24 mouse cellular contexts compared by ENCODE assay signal in the genomic region with DNA sequence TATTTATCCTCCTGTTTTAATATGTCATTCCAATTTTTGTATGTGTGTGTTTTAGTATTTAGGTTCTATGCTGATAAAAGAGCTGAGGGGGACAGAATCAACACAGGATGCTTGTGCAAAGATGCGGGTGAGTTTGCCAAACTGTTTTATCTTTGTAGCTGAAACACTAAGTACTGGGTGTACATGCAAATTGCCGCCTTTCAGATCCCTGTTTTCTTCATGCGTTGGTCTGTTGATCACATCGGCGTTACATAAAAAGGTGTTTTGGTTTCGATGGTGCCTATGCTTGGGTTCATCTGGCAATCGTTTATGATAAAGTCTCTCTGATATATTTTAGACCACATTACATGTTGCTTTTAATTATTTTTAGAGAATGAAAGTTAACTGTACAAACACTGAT.
DNase-seq lines count a peak whose midpoint lies in the region; ATAC-seq and TF ChIP-seq lines count a peak whose summit lies in the region.
"Had no signal": no experiment of that assay in that cellular context is flagged by ENCODE, and none has a peak within 500 bp of the region (broad histone marks: within the 10 kb centered on the region; RNA-seq: fewer than 3 reads in every experiment).

No protein-coding gene starts in this region.

- H3K4me2 ChIP-seq in stomach, postnatal 0 days (replicated peaks; ENCODE audit: low read depth), result no peak overlapping the region
- H3K4me2 ChIP-seq: embryonic facial prominence, embryonic 12.5 days; embryonic facial prominence, embryonic 15.5 days; heart, embryonic 13.5 days; hindbrain, embryonic 12.5 days; hindbrain, embryonic 15.5 days had no signal

- no peak for DNase-seq in frontal cortex, postnatal 36 days (ENCODE audit: low spot score in 2 of 2)
- no peak for DNase-seq in left cerebral cortex, adult 2 months (ENCODE audit: extremely low spot score in 1 of 2, low spot score in 2 of 2)
- DNase-seq in left cerebral cortex, postnatal 14 days (ENCODE audit: low spot score in 2 of 2), result no peak
- no peak for DNase-seq in stomach, postnatal 0 days (ENCODE audit: low spot score)
- DNase-seq in ovary, postnatal 10 days (ENCODE audit: low spot score), result no peak
- DNase-seq: adrenal gland, adult 8-10 months; adrenal gland, postnatal 25 days; cerebellum, adult 18-20 months; cerebellum, adult 9-10 months; cerebellum, postnatal 14 days; gastrocnemius, postnatal 25 days; heart, adult 2 months; heart, postnatal 14 days had no signal

- peaks cover 15% of the 10 kb centered on the region for H3K4me1 ChIP-seq in cortical plate, adult 2 months (ENCODE audit: control insufficient read depth, insufficient read depth, low read length)
- no peaks in the 10 kb centered on the region for H3K4me1 ChIP-seq in stomach, postnatal 0 days (replicated peaks; ENCODE audit: control insufficient read depth, insufficient read depth)
- H3K4me1 ChIP-seq: embryonic facial prominence, embryonic 12.5 days; embryonic facial prominence, embryonic 15.5 days; heart, embryonic 10.5 days; heart, embryonic 13.5 days; hindbrain, embryonic 12.5 days; hindbrain, embryonic 15.5 days had no signal

- H3K27me3 ChIP-seq in stomach, postnatal 0 days (ENCODE audit: control insufficient read depth, insufficient read depth, low read length), result no peaks in the 10 kb centered on the region
- H3K27me3 ChIP-seq: embryonic facial prominence, embryonic 12.5 days; embryonic facial prominence, embryonic 15.5 days; heart, embryonic 13.5 days; hindbrain, embryonic 12.5 days; hindbrain, embryonic 15.5 days had no signal

- no peak for TF ChIP-seq CTCF in left cerebral cortex, adult 2 months (IDR thresholded peaks at IDR 0.05)
- no peak for TF ChIP-seq CTCF in cortical plate, adult 2 months (IDR thresholded peaks at IDR 0.05; ENCODE audit: extremely low read depth, insufficient read depth, low read length)
- no peak for TF ChIP-seq CTCF in stomach, postnatal 0 days (IDR thresholded peaks at IDR 0.05; ENCODE audit: low read depth)

- 84% methylated on average over 7 of the region's 7 CpGs for WGBS in stomach, postnatal 0 days

- H3K4me3 ChIP-seq in left cerebral cortex, adult 2 months, result no peak overlapping the region
- no peak overlapping the region for H3K4me3 ChIP-seq in cortical plate, adult 2 months (ENCODE audit: insufficient read depth, low read length)
- H3K4me3 ChIP-seq in stomach, postnatal 0 days (ENCODE audit: low read depth, low read length), result no peak overlapping the region
- H3K4me3 ChIP-seq: embryonic facial prominence, embryonic 12.5 days; embryonic facial prominence, embryonic 15.5 days; heart, adult 2 months; heart, embryonic 10.5 days; heart, embryonic 13.5 days; hindbrain, embryonic 12.5 days; hindbrain, embryonic 15.5 days had no signal

- H3K9me3 ChIP-seq in stomach, postnatal 0 days (ENCODE audit: control insufficient read depth, low read length), result no peaks in the 10 kb centered on the region
- H3K9me3 ChIP-seq: embryonic facial prominence, embryonic 12.5 days; embryonic facial prominence, embryonic 15.5 days; heart, embryonic 10.5 days; hindbrain, embryonic 12.5 days; hindbrain, embryonic 15.5 days had no signal

- TF ChIP-seq POLR2A in cortical plate, adult 2 months (IDR thresholded peaks at IDR 0.05; ENCODE audit: extremely low read depth, insufficient read depth, low read length), result no peak

- no peak overlapping the region for H3K9ac ChIP-seq in stomach, postnatal 0 days (ENCODE audit: low read length)
- H3K9ac ChIP-seq: embryonic facial prominence, embryonic 12.5 days; embryonic facial prominence, embryonic 15.5 days; heart, embryonic 13.5 days; hindbrain, embryonic 12.5 days; hindbrain, embryonic 15.5 days had no signal

- peak overlapping the region; percentile 68 for H3K27ac ChIP-seq in left cerebral cortex, adult 2 months
- H3K27ac ChIP-seq in cortical plate, adult 2 months (ENCODE audit: insufficient read depth, low read length), result peak overlapping the region; percentile 74; the same call in 1 of the 2 replicates
- no peak overlapping the region for H3K27ac ChIP-seq in stomach, postnatal 0 days (replicated peaks)
- H3K27ac ChIP-seq: embryonic facial prominence, embryonic 12.5 days; embryonic facial prominence, embryonic 15.5 days; heart, adult 2 months; heart, embryonic 10.5 days; heart, embryonic 13.5 days; hindbrain, embryonic 12.5 days; hindbrain, embryonic 15.5 days had no signal

- intact Hi-C loops in left cerebral cortex, adult 2 months (cut with DNase I), result no loop called here
- intact Hi-C loops in left cerebral cortex, postnatal 14 days (cut with DNase I), result no loop called here

- H3K36me3 ChIP-seq in stomach, postnatal 0 days (ENCODE audit: control insufficient read depth, insufficient read depth, low read length), result no peaks in the 10 kb centered on the region
- H3K36me3 ChIP-seq: embryonic facial prominence, embryonic 12.5 days; embryonic facial prominence, embryonic 15.5 days; heart, embryonic 10.5 days; heart, embryonic 13.5 days; hindbrain, embryonic 12.5 days had no signal

- no peak for TF ChIP-seq EP300 in stomach, postnatal 0 days (optimal IDR thresholded peaks at IDR 0.05)

- peak; percentile 38 for ATAC-seq in frontal cortex, adult (ENCODE audit: low TSS enrichment)
- no peak for ATAC-seq in stomach, postnatal 0 days (ENCODE audit: low FRiP score, low TSS enrichment)
- ATAC-seq: activated CD4-positive, CD25-positive, alpha-beta regulatory T cell, adult 4 months; CD4-positive, CD25-positive, alpha-beta regulatory T cell, adult 4 months; forebrain, embryonic 14.5 days had no signal
